Mouse (Mus musculus) cerebellum, adult 2 months (tissue): ENCODE measurements at regions not wholly inside any gene's neighbourhood (a gene's known extent, or its start where the extent isn't known, plus 50 kb on each side); places are given as distances from the start of the nearest gene placed in this dataset.

ENCODE experiments used
- DNase-seq, 2 experiments: peaks; one replicate each; pipeline ENCODE4 v3.0.0; 2021
- H3K27ac ChIP-seq: fragments of 200-500 bp; 2 replicates; pipeline ENCODE4 v1.5.1; 2012; ENCODE audit warnings: low read length, control low read depth, inconsistent platforms; ENCODE audit not compliant: insufficient read depth
- H3K27me3 ChIP-seq: fragments of 200-500 bp; 2 replicates; pipeline ENCODE4 v1.6.1; 2012; ENCODE audit warnings: inconsistent platforms, mild to moderate bottlenecking, low read length, moderate library complexity; ENCODE audit not compliant: control insufficient read depth, insufficient read depth
- H3K4me1 ChIP-seq: fragments of 200-500 bp; 2 replicates; pipeline ENCODE4 v1.6.1; 2011; ENCODE audit warnings: low read length; ENCODE audit not compliant: control insufficient read depth, insufficient read depth
- H3K4me3 ChIP-seq: fragments of 200-500 bp; replicated peaks from 2 replicates; pipeline ENCODE3; 2011; ENCODE audit warnings: mild to moderate bottlenecking, low read depth, low read length, control low read depth; ENCODE audit not compliant: insufficient read depth
- CTCF ChIP-seq: fragments of 200-500 bp; IDR thresholded peaks from 2 replicates; pipeline ENCODE4 v1.5.1; 2011; ENCODE audit warnings: low read depth, mild to moderate bottlenecking, control low read depth, low read length, moderate library complexity, borderline replicate concordance; ENCODE audit not compliant: insufficient read depth
- POLR2A ChIP-seq: fragments of 200-500 bp; IDR thresholded peaks from 2 replicates; pipeline ENCODE4 v1.6.1; 2011; ENCODE audit warnings: low read length, control low read depth, borderline replicate concordance; ENCODE audit not compliant: insufficient read depth
- WGBS: fragments of 180-500 bp; shearing (Covaris S2); methylation state at CpG from one replicate; pipeline ENCODE4 v1.1.7; 2018; 5-methylcytosine and 5-hydroxymethylcytosine counted together

- no peak for TF ChIP-seq CTCF
- TF ChIP-seq POLR2A, result no peak
- Histone ChIP-seq H3K4me1 (no peaks in the 10 kb centered on the region), H3K4me3 (no peak overlapping the region), H3K27me3 (no peaks in the 10 kb centered on the region), H3K27ac (no peak overlapping the region)
- no peak for DNase-seq
Observed at GRCm38 (mm10) chr5:119486196-119486595, 184.3 kb upstream of the Tbx3 start.

- 90% methylated on average over 8 of the region's 8 CpGs for WGBS
- H3K4me3 ChIP-seq, result no peak overlapping the region
- H3K4me1 ChIP-seq, result no peaks in the 10 kb centered on the region
- TF ChIP-seq CTCF (no peak), POLR2A (no peak)
- no peak overlapping the region for H3K27ac ChIP-seq
- DNase-seq, result no peak
- no peaks in the 10 kb centered on the region for H3K27me3 ChIP-seq
Observed at GRCm38 (mm10) chr5:119487184-119487583, 183.3 kb upstream of the Tbx3 start.

- no peak for TF ChIP-seq CTCF
- no peak for TF ChIP-seq POLR2A
- no peaks in the 10 kb centered on the region; the same call in 1 of the 2 replicates for H3K27me3 ChIP-seq
- H3K27ac ChIP-seq, result no peak overlapping the region
- 85% methylated on average over 1 of the region's 1 CpGs for WGBS
- H3K4me1 ChIP-seq, result no peaks in the 10 kb centered on the region
- DNase-seq, result no peak
- no peak overlapping the region for H3K4me3 ChIP-seq
Observed at GRCm38 (mm10) chr5:119497501-119497900, 173.0 kb upstream of the Tbx3 start.

- H3K27me3 ChIP-seq, result no peaks in the 10 kb centered on the region
- no peak for DNase-seq
- TF ChIP-seq POLR2A (no peak), CTCF (no peak)
- H3K4me1 ChIP-seq, result no peaks in the 10 kb centered on the region
- 72% methylated on average over 6 of the region's 6 CpGs for WGBS
- H3K27ac ChIP-seq, result no peak overlapping the region
- H3K4me3 ChIP-seq, result no peak overlapping the region
Observed at GRCm38 (mm10) chr5:119498431-119498830, 172.0 kb upstream of the Tbx3 start.

GRCm38 (mm10) chr5:119507709-119508108 lies 162.8 kb upstream of the Tbx3 start:
- no peak overlapping the region for H3K27ac ChIP-seq
- H3K4me1 ChIP-seq, result no peaks in the 10 kb centered on the region
- no peaks in the 10 kb centered on the region for H3K27me3 ChIP-seq
- H3K4me3 ChIP-seq, result no peak overlapping the region
- 87% methylated on average over 14 of the region's 14 CpGs for WGBS
- TF ChIP-seq POLR2A, result no peak
- no peak for TF ChIP-seq CTCF
- DNase-seq, result no peak

- TF ChIP-seq CTCF (no peak), POLR2A (no peak)
- DNase-seq, result no peak
- WGBS, result 33% methylated on average over 19 of the region's 19 CpGs
- Histone ChIP-seq H3K4me1 (no peaks in the 10 kb centered on the region), H3K27me3 (no peaks in the 10 kb centered on the region), H3K4me3 (no peak overlapping the region), H3K27ac (no peak overlapping the region)
Observed at GRCm38 (mm10) chr5:119518506-119519252, 151.8 kb upstream of the Tbx3 start.

GRCm38 (mm10) chr5:119524171-119524570 lies 146.3 kb upstream of the Tbx3 start:
- Histone ChIP-seq H3K4me1 (no peaks in the 10 kb centered on the region), H3K27me3 (no peaks in the 10 kb centered on the region), H3K27ac (no peak overlapping the region), H3K4me3 (no peak overlapping the region)
- DNase-seq, result no peak
- WGBS, result 28% methylated on average over 4 of the region's 4 CpGs
- TF ChIP-seq CTCF (no peak), POLR2A (no peak)

- TF ChIP-seq POLR2A (no peak), CTCF (no peak)
- H3K27ac ChIP-seq, result no peak overlapping the region
- no peak overlapping the region for H3K4me3 ChIP-seq
- WGBS, result 72% methylated on average over 5 of the region's 5 CpGs
- DNase-seq, result no peak
- H3K4me1 ChIP-seq, result no peaks in the 10 kb centered on the region
- no peaks in the 10 kb centered on the region for H3K27me3 ChIP-seq
Observed at GRCm38 (mm10) chr5:119525960-119526359, 144.5 kb upstream of the Tbx3 start.

GRCm38 (mm10) chr5:119530009-119530408 lies 140.5 kb upstream of the Tbx3 start:
- H3K27ac ChIP-seq, result no peak overlapping the region
- 44% methylated on average over 8 of the region's 8 CpGs for WGBS
- no peaks in the 10 kb centered on the region for H3K4me1 ChIP-seq
- no peak overlapping the region for H3K4me3 ChIP-seq
- no peaks in the 10 kb centered on the region for H3K27me3 ChIP-seq
- TF ChIP-seq POLR2A (no peak), CTCF (no peak)
- no peak for DNase-seq
